Mouse (Mus musculus): Measurements from ENCODE around the gene Anxa4. TPM values are rescaled to one million over a fixed set of nuclear protein-coding genes. Genes with fewer than 3 reads are reported as not detected.

The Anxa4 gene
- total RNA-seq, 2 experiments from 2014 or later, result 3.1 to 3.8 TPM

- intact Hi-C loops (cut with DNase I), result loop anchor here (5.0 kb wide), 1 partner anchor 109 kb away; no protein-coding TSS in a partner anchor
- no peak for DNase-seq (ENCODE audit: extremely low spot score in 1 of 2, low spot score in 2 of 2)
These were observed 19.5 kb upstream of the Anxa4 start for GRCm38 (mm10) chr6:86812919-86813318.

- intact Hi-C loops (cut with DNase I), result loop anchor here (2.0 kb wide), 1 partner anchor 60 kb away; no protein-coding TSS in a partner anchor
- DNase-seq (ENCODE audit: extremely low spot score in 1 of 2, low spot score in 2 of 2), result peak; percentile 71 to 74
These were observed 13.2 kb upstream of the Anxa4 start for GRCm38 (mm10) chr6:86806455-86807086.

- no peak for DNase-seq (ENCODE audit: extremely low spot score in 1 of 2, low spot score in 2 of 2)
- intact Hi-C loops (cut with DNase I), result no loop called here
These were observed 11.3 kb upstream of the Anxa4 start for GRCm38 (mm10) chr6:86804646-86805045.

GRCm38 (mm10) chr6:86801431-86801830 is 8.0 kb upstream of the Anxa4 start:
- intact Hi-C loops (cut with DNase I), result no loop called here
- DNase-seq (ENCODE audit: extremely low spot score in 1 of 2, low spot score in 2 of 2), result no peak

- intact Hi-C loops (cut with DNase I), result no loop called here
- no peak for DNase-seq (ENCODE audit: extremely low spot score in 1 of 2, low spot score in 2 of 2)
These were observed 7.1 kb upstream of the Anxa4 start for GRCm38 (mm10) chr6:86800467-86800866.

- intact Hi-C loops (cut with DNase I), result no loop called here
- DNase-seq (ENCODE audit: extremely low spot score in 1 of 2, low spot score in 2 of 2), result no peak
These were observed 4.1 kb upstream of the Anxa4 start for GRCm38 (mm10) chr6:86797455-86797854.

GRCm38 (mm10) chr6:86793957-86794356 is 573 bp upstream of the Anxa4 start:
- intact Hi-C loops (cut with DNase I), result loop anchor here (5.0 kb wide), 1 partner anchor 37 kb away; no protein-coding TSS in a partner anchor
- DNase-seq (ENCODE audit: extremely low spot score in 1 of 2, low spot score in 2 of 2), result no peak

- intact Hi-C loops (cut with DNase I), result loop anchor here (5.0 kb wide), 1 partner anchor 33 kb away; no protein-coding TSS in a partner anchor
- DNase-seq (ENCODE audit: extremely low spot score in 1 of 2, low spot score in 2 of 2), result no peak
These were observed 2.9 kb downstream of the Anxa4 start for GRCm38 (mm10) chr6:86790351-86790943.

- intact Hi-C loops (cut with DNase I), result no loop called here
- DNase-seq (ENCODE audit: extremely low spot score in 1 of 2, low spot score in 2 of 2), result no peak
These were observed 5.1 kb downstream of the Anxa4 start for GRCm38 (mm10) chr6:86788242-86788641.

- DNase-seq (ENCODE audit: extremely low spot score in 1 of 2, low spot score in 2 of 2), result no peak
- intact Hi-C loops (cut with DNase I), result no loop called here
These were observed 6.8 kb downstream of the Anxa4 start for GRCm38 (mm10) chr6:86786545-86786944.

GRCm38 (mm10) chr6:86784739-86785138 is 8.6 kb downstream of the Anxa4 start:
- DNase-seq (ENCODE audit: extremely low spot score in 1 of 2, low spot score in 2 of 2), result no peak
- intact Hi-C loops (cut with DNase I), result no loop called here

- DNase-seq (ENCODE audit: extremely low spot score in 1 of 2, low spot score in 2 of 2), result no peak
- intact Hi-C loops (cut with DNase I), result no loop called here
These were observed 11.0 kb downstream of the Anxa4 start for GRCm38 (mm10) chr6:86782342-86782741.

GRCm38 (mm10) chr6:86781361-86781957 is 11.9 kb downstream of the Anxa4 start:
- no peak for DNase-seq (ENCODE audit: extremely low spot score in 1 of 2, low spot score in 2 of 2)
- intact Hi-C loops (cut with DNase I), result no loop called here

GRCm38 (mm10) chr6:86778910-86779594 is 14.3 kb downstream of the Anxa4 start:
- no peak for DNase-seq (ENCODE audit: extremely low spot score in 1 of 2, low spot score in 2 of 2)
- intact Hi-C loops (cut with DNase I), result no loop called here

- no peak for DNase-seq (ENCODE audit: extremely low spot score in 1 of 2, low spot score in 2 of 2)
- intact Hi-C loops (cut with DNase I), result no loop called here
These were observed 16.2 kb downstream of the Anxa4 start for GRCm38 (mm10) chr6:86777181-86777580.

- intact Hi-C loops (cut with DNase I), result no loop called here
- DNase-seq (ENCODE audit: extremely low spot score in 1 of 2, low spot score in 2 of 2), result no peak
These were observed 16.7 kb downstream of the Anxa4 start for GRCm38 (mm10) chr6:86776706-86777071.

- intact Hi-C loops (cut with DNase I), result no loop called here
- no peak for DNase-seq (ENCODE audit: extremely low spot score in 1 of 2, low spot score in 2 of 2)
These were observed 17.2 kb downstream of the Anxa4 start for GRCm38 (mm10) chr6:86776001-86776705.

- no peak for DNase-seq (ENCODE audit: extremely low spot score in 1 of 2, low spot score in 2 of 2)
- intact Hi-C loops (cut with DNase I), result no loop called here
These were observed 18.4 kb downstream of the Anxa4 start for GRCm38 (mm10) chr6:86774937-86775336.

GRCm38 (mm10) chr6:86773830-86774229 is 19.6 kb downstream of the Anxa4 start:
- intact Hi-C loops (cut with DNase I), result no loop called here
- DNase-seq (ENCODE audit: extremely low spot score in 1 of 2, low spot score in 2 of 2), result no peak

Measured in left cerebral cortex, postnatal 10 days (tissue).